Mouse (Mus musculus) layer of hippocampus, postnatal 14 days (tissue): ENCODE measurements around the gene Mettl21c. TPM values are rescaled to one million over a fixed set of nuclear protein-coding genes. Genes with fewer than 3 reads are reported as not detected.

Experiments used
- total RNA-seq, 2 experiments: library from RNA; stranded (reverse); gene quantifications; 2 replicates each; pipeline ENCODE4 v1.2.3; 2021

Gene Mettl21c
- total RNA-seq, 2 experiments from 2014 or later, result not detected

Other genes starting within 250 kb of the Mettl21c start
- gene Uxs1, start 192.2 kb downstream of the Mettl21c start, total RNA-seq, result 10 to 100 TPM; 32.5 to 35.3 TPM
- 10 to 100 TPM; 53.0 to 56.8 TPM for gene Tpp2, start 86.4 kb downstream of the Mettl21c start, total RNA-seq
- not detected for gene Gm8251, start 41.9 kb upstream of the Mettl21c start, total RNA-seq
- 1 to 10 TPM; 6.2 to 8.2 TPM for gene Tex30, start 82.4 kb upstream of the Mettl21c start, total RNA-seq
- 10 to 100 TPM; 11.1 to 11.4 TPM for gene Kdelc1, start 98.8 kb upstream of the Mettl21c start, total RNA-seq
- 10 to 100 TPM; 38.4 to 41.8 TPM for gene Bivm, start 98.9 kb upstream of the Mettl21c start, total RNA-seq
- gene Ercc5, start 127.7 kb upstream of the Mettl21c start, total RNA-seq, result 10 to 100 TPM; 18.4 to 22.5 TPM
- gene Mettl21e, start 198.9 kb upstream of the Mettl21c start, total RNA-seq, result not detected